Mouse (Mus musculus) lung, adult 2 months (tissue): ENCODE data around the gene Ptbp1. TPM values are rescaled to one million over a fixed set of nuclear protein-coding genes. Genes with fewer than 3 reads are reported as not detected.

ENCODE experiments used
- DNase-seq: peaks from one replicate; pipeline ENCODE4 v3.0.0; 2022
- H3K4me1 ChIP-seq: fragments of 200-500 bp; 2 replicates; pipeline ENCODE4 v1.6.1; 2011; ENCODE audit warnings: low read length; ENCODE audit not compliant: control insufficient read depth, insufficient read depth
- H3K4me3 ChIP-seq: fragments of 200-500 bp; replicated peaks from 2 replicates; pipeline ENCODE3; 2011; ENCODE audit warnings: low read depth, mild to moderate bottlenecking, control low read depth, low read length; ENCODE audit errors: extremely low read depth
- CTCF ChIP-seq: fragments of 200-500 bp; IDR thresholded peaks from 2 replicates; pipeline ENCODE4 v1.5.1; 2011; ENCODE audit warnings: mild to moderate bottlenecking, low read length, control low read depth; ENCODE audit not compliant: insufficient read depth
- POLR2A ChIP-seq: fragments of 200-500 bp; IDR thresholded peaks from 2 replicates; pipeline ENCODE4 v1.6.1; 2011; ENCODE audit warnings: low read depth, mild to moderate bottlenecking, control low read depth, low read length, borderline replicate concordance; ENCODE audit errors: extremely low read depth
- WGBS: fragments of 180-500 bp; shearing (Covaris S2); methylation state at CpG from one replicate; pipeline ENCODE4 v1.1.7; 2018; 5-methylcytosine and 5-hydroxymethylcytosine counted together
- polyA plus RNA-seq: library from polyadenylated mRNA; depleted of rRNA; stranded (reverse); fragments of >200 nt; gene quantifications from 2 replicates; pipeline ENCODE4 v1.2.3, GENCODE M21; 2012; rRNA removed

Ptbp1 gene
- 224 and 265 TPM in 2 replicates for polyA plus RNA-seq

DNA sequence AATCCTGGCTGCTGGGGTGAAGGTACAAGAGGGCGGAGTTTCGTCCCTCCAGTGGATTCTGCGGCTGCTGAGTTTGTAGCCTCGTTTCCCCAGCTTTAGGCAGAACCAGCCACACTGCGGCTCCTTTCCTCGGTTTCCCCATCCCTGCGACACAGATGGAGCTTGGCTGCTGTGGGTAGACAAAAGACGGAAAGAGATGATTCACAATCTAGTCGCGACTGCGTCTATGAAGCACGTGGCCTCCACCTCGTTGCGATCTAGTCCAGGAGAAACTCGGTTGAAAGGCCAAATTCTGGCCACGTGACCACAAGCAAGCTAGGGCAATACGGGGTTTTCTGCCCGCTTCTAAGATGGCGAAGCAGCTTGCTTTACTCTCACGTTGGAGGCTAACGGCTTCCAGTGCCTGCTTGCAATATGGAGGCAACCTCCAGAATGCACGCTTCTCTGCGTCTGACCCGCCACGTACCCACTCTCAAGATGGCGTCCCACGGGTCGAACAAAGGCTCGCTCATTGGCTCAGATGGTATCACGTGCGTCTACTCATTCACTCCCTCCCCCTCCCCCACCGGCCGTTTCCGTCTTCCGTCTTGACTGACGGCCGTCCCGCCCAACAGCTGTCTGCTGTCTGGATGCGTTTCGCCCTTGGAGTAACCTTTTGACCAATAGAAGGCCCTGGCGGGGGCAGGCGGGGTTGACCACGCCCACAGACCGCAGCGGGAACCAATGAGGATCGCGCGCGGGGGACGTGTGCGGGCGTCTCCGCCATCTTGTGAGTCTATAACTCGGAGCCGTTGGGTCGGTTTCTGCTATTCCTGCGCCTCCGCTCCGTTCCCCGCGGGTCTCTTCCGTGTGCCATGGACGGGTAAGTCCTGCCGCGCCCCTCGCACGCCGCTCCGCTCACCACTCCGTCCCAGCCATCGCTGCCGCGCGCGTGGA is at the start of gene Ptbp1:
Gene Ptbp1 (plus strand): TSS at position 568 of the 936 bp plus-strand sequence.
- Histone ChIP-seq H3K4me1 (peaks cover 42% of the 10 kb centered on the region), H3K4me3 (peak within 1 kb of the TSS; percentile 88)
- TF ChIP-seq CTCF (no peak), POLR2A (peak; percentile 98)
- DNase-seq, result peak; percentile 98
- under 1% methylated on average over 75 of the region's 75 CpGs for WGBS

DNA sequence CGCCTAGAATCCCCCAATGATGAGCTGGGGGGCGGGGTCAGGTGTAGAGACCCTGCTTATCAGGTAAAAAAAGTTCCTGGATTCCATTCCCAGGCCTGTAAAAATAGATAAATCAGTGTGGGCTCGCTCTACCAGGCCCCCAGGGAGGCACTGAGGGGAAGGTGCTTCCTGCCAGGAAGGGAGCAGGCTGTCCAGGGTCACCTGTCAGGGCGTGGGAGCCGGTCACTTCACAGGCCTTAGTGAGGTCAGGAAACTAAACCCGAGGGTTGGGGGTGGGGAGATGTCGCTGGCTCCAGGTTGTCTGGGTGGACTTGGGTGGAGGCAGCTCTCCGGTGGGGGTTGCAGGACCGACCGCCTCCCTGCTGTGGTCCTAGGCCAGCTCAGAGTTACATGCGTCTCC is 48.6 kb upstream of the Ptbp1 start:
- Histone ChIP-seq H3K4me1 (peaks cover 11% of the 10 kb centered on the region), H3K4me3 (no peak overlapping the region)
- DNase-seq, result no peak
- TF ChIP-seq POLR2A (no peak), CTCF (no peak)
- 48% methylated on average over 11 of the region's 11 CpGs for WGBS

DNA sequence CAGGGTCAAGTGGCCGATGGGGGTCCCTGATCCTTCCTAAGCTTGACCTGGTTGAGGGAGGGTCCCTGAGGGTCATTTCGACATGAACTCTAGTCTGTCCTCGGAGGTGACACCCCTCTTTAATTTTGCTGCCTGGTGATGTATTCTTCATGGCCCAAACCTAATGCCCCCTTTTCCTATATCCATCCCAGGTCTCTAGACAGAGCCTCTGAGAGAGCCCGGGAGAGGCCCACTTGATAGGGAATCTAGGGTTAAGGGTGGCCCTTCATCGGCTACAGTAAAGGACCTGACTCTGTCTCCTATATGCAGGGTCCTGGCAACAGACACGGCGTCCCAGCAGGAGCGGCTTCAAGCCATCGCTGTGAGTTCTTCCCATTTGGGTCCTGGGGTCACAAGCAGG is 47.9 kb upstream of the Ptbp1 start:
- 89% methylated on average over 9 of the region's 9 CpGs for WGBS
- TF ChIP-seq POLR2A (no peak), CTCF (no peak)
- Histone ChIP-seq H3K4me3 (no peak overlapping the region), H3K4me1 (peaks cover 11% of the 10 kb centered on the region)
- DNase-seq, result no peak

DNA sequence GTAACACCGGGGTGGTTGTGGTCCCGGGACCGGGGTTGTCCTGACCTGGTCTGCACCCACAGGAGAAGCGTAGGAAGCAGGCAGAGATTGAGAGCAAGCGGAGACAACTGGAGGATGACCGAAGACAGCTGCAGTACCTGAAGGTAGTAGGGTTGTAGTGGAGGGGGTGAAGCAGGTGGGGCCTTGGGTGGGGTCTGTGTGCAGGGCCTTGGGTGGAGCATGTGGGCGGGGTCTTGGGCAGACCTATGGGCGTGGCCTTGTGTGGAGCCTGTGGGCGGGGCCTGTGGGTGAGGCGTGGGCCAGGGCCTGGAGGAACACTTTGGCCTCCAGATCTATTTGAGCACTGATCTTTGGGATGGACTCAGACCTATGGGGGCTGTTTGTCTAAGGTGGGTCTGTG is 47.3 kb upstream of the Ptbp1 start:
- H3K4me1 ChIP-seq, result peaks cover 11% of the 10 kb centered on the region
- H3K4me3 ChIP-seq, result no peak overlapping the region
- no peak for TF ChIP-seq POLR2A
- no peak for TF ChIP-seq CTCF
- DNase-seq, result no peak
- 79% methylated on average over 10 of the region's 10 CpGs for WGBS

DNA sequence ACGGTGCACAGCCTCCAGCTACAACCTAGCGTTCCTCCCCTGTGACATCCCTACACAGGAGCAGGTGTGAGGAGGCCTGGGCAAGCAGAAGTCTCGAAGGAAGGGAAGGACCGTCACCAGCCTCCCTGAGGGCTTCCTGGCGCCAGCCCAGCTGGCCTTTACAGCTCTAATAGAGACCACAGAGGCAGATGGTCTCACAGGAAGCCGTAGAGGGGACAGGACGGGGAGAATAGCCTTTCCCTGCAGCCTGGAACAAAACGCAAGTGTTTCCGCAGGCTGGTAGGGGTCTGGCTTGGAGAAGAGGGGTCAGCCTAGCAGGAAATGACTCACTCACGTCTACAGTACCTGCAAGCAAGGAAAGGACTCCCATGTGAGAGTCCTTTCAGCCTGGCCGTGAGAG is 46.4 kb upstream of the Ptbp1 start:
- DNase-seq, result no peak
- Histone ChIP-seq H3K4me1 (peaks cover 6% of the 10 kb centered on the region; the same call in 1 of the 2 replicates), H3K4me3 (no peak overlapping the region)
- no peak for TF ChIP-seq POLR2A
- no peak for TF ChIP-seq CTCF
- WGBS, result 50% methylated on average over 11 of the region's 11 CpGs

DNA sequence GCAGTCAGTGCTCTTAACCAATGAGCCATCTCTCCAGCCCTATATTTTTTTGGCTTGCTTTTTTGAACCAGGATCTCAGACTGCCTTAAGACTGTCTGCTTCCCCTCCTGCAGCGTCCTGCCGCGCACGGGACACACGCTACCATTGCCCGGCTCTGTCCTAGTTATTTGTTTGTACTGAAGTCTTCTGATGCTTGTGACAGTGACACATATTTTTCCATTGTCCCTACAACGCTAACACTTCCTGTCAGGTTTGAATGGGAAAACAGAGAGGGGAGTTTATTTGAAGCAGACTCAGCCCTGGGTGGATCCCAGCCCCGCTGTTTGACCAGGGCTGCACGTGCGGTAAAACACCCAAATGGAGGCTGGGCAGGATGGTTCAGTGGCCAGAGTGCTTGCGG is 45.5 kb upstream of the Ptbp1 start:
- no peak for TF ChIP-seq POLR2A
- no peak for TF ChIP-seq CTCF
- WGBS, result 56% methylated on average over 11 of the region's 11 CpGs
- DNase-seq, result no peak
- 0 out of 2 replicates have a peak, but pooled peaks cover 5% of the 10 kb centered on the region for H3K4me1 ChIP-seq
- H3K4me3 ChIP-seq, result no peak overlapping the region

DNA sequence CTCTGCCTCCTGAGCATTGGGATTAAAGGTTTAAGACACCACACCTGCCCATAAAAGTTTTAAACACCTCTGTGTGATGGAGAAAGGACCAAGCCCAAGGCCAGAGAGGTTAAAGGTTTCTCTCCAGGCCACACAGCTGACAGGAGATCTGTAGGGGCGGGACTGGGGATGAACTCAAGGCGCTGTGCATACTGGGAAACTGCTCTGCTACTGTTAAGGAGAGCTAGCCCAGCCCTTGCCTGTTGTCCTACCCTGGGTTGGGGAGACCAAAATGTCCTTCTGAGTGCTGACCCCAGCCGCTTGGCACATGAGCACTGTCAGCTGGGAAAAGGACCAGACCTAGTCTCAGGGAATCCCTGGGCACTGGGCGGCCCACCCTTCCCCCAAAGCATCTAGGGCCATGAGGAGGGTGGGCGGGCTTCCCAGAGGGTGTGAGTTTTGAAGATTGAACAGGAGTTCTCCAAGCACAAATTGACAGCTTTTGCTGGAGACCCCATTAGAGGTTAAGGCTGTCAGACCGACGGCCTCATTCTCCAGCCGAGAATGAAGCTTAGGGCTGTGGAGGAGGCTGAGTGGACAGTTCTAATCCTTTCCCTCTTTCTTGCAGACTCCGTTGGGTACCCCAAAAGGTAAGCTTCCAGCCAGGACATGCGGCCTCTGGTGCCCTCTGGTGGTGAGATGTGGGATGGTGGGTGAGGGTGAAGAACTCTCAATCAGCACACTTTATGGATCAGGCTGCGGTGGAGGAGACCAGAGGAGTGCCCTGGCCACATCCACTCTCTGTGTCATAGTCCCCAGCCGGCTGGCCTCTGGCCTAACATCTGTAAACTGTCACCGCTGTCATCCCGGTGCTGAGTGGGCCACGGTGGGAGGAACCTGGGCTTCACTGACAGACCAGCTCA is 42.2 kb upstream of the Ptbp1 start:
- 32% methylated on average over 15 of the region's 15 CpGs for WGBS
- peak; percentile 89 for DNase-seq
- 0 out of 2 replicates have a peak, but pooled peaks cover 5% of the 10 kb centered on the region for H3K4me1 ChIP-seq
- TF ChIP-seq POLR2A (no peak), CTCF (peak; percentile 96)
- H3K4me3 ChIP-seq, result no peak overlapping the region

DNA sequence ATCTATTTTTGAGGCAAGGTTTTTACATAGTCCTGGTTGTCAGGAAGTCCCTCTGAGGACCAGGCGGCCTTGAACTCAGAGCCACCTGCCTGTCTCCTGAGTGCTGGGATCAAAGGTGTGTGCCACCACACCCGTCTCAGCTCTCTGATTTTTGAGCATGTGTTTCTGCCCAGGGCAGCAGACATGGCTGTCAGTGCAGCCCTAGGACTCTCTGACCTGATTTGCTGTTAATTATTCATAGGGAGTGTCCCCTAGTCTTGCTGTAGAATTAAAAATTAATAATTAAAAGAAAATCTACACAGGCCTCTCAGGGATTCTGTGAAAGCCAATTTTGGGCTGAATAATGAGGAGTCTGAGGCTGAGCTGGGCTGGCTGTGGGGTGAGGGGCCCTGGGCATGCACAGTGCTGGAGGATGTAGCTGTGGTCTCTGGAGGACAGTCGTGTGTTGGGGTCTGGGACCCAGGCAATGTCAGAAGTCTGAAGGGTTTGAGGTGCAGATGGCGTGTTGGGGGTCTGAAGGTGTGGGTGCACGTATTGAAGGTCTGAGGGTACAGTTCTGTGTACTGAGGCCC is 39.9 kb upstream of the Ptbp1 start:
- no peaks in the 10 kb centered on the region for H3K4me1 ChIP-seq
- no peak for DNase-seq
- no peak for TF ChIP-seq POLR2A
- no peak for TF ChIP-seq CTCF
- H3K4me3 ChIP-seq, result no peak overlapping the region
- WGBS, result 94% methylated on average over 5 of the region's 5 CpGs

DNA sequence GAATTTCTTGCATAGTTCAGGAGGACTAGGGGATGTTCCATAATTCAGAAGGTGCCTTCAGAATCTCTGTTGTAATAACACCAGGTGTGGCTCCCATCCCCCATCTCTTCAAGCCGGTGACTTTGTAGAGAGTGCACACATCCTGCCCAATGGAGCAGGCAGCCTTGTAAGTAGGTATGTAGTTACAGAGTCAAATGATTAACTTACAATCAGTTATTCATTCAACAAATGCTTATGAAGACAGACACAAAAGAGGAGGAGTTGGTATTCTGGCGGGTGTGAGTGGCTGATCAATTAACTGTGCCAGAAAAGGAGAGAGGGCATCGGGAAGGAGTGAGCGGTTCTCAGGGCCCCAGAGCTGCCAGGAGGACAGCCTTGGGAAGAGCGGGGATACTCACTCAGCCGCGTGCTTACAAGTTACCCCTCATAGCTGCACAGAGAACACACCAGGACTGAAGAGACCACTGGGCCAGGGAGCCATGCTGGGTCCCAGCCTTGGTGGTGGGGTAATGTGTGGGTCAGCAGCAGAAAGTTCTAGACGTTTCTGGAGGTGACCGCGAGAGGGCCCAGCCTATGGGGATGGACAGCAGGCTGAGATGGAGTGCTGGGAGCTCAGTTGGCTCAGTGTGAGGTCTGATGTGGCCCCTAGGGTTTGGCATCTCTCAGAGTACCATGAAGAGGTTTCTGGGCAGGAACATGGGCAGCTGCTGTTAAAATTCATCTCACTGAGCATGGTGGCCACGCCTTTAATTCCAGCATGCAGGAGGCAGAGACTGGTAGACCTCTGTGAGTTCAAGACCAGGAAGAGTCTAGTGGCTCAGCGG is 38.3 kb upstream of the Ptbp1 start:
- WGBS, result 86% methylated on average over 12 of the region's 12 CpGs
- no peaks in the 10 kb centered on the region for H3K4me1 ChIP-seq
- TF ChIP-seq CTCF (no peak), POLR2A (no peak)
- H3K4me3 ChIP-seq, result no peak overlapping the region
- no peak for DNase-seq
